Mouse (Mus musculus) erythroblast, embryonic 14.5 days (primary cell): Measurements from ENCODE around the gene Uqcrc2. TPM values are rescaled to one million over a fixed set of nuclear protein-coding genes. Genes with fewer than 3 reads are reported as not detected.

ENCODE experiments used
- H3K27me3 ChIP-seq: 2 replicates; pipeline ENCODE4 v1.6.1; 2012; ENCODE audit warnings: inconsistent platforms; ENCODE audit not compliant: control insufficient read depth
- H3K36me3 ChIP-seq: 2 replicates; pipeline ENCODE4 v1.6.1; 2012; ENCODE audit warnings: mild to moderate bottlenecking, inconsistent platforms; ENCODE audit not compliant: control insufficient read depth
- H3K4me1 ChIP-seq: 2 replicates; pipeline ENCODE4 v1.6.1; 2012; ENCODE audit warnings: inconsistent platforms; ENCODE audit not compliant: control insufficient read depth
- H3K4me3 ChIP-seq: replicated peaks from 2 replicates; pipeline ENCODE3; 2012; ENCODE audit warnings: moderate library complexity, mild to moderate bottlenecking, inconsistent platforms
- H3K9me3 ChIP-seq: 2 replicates; pipeline ENCODE4 v1.6.1; 2012; ENCODE audit warnings: low read length, inconsistent platforms, mixed read lengths; ENCODE audit not compliant: control insufficient read depth
- GATA1 ChIP-seq: IDR thresholded peaks from 2 replicates; pipeline ENCODE4 v1.6.1; 2012; ENCODE audit warnings: low read length, inconsistent platforms, mixed read lengths
- TAL1 ChIP-seq: IDR thresholded peaks from 3 replicates; pipeline ENCODE4 v1.6.1; 2012; ENCODE audit warnings: low read length, inconsistent platforms, mixed read lengths
- polyA plus RNA-seq: library from polyadenylated mRNA; stranded (reverse); fragments of >175 nt; gene quantifications from 2 replicates; pipeline ENCODE4 v1.2.3, GENCODE M21; 2012

Uqcrc2 gene
- polyA plus RNA-seq, 1 experiment, result 1.3 TPM

DNA sequence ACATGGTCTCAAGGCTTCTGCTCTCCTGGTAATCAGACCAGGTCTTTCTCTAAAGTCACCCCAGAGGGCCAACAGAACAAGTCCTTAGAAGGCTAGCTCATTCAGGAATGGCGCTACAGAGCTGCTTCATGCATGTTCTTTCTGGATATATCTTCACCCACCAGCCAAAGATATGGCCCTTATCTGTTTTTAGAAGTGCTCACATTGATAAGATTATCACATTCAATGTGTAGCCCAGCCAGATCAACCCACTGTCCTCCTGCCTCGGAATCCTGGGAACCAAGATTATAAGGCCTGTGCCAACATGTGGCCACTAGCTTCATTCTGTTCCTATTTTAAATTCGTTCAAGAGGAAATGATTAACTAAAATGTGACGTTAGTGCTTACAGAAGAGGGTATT lies 47.0 kb downstream of the Uqcrc2 start:
- TF ChIP-seq TAL1 (no peak), GATA1 (no peak)
- Histone ChIP-seq H3K27me3 (no peaks in the 10 kb centered on the region), H3K36me3 (no peaks in the 10 kb centered on the region; the same call in 1 of the 2 replicates), H3K4me3 (no peak overlapping the region), H3K9me3 (no peaks in the 10 kb centered on the region), H3K4me1 (peaks cover 49% of the 10 kb centered on the region)

DNA sequence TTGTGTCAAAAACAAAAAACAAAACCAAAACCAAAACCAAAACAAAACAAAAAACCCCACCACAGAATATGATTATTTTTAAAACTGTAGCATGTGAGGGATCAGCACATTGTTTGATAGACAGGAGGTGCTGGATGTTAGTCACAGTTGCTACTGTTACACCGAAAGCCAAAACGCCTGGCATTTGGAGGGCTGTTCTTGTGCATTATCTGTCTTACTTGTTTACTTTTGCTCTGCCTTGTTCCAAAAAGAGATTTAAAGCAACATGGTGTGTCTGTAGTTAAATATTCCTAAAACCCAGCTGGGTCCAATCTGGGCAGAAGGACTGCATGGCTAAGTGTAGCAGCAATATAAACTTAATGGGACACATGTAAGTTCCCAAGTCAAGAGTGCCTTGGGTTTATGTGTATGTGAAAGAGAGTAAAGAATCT lies 49.8 kb downstream of the Uqcrc2 start:
- Histone ChIP-seq H3K9me3 (no peaks in the 10 kb centered on the region), H3K4me1 (peaks cover 29% of the 10 kb centered on the region), H3K4me3 (no peak overlapping the region), H3K36me3 (peaks cover 3% of the 10 kb centered on the region), H3K27me3 (no peaks in the 10 kb centered on the region)
- no peak for TF ChIP-seq GATA1
- TF ChIP-seq TAL1, result no peak

DNA sequence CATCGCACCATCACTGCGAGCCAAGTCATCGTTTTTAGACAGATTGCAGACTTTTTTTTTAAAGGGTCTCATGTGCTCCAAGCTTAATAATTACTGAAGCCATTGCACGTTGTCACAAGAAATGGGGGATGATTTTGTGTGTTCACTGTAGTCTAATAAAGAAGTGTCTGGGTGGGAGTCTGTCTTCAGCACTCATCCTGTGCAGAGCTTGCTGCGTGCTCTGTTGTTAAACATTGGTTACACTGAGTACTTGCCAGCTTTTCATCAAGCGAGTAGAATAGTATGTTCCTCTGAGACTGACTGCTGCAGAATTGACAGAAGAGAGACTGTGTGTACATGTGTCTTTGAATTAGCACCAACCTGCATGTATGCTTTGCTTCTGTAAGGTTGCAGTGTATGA lies 50.3 kb downstream of the Uqcrc2 start:
- TF ChIP-seq TAL1 (no peak), GATA1 (no peak)
- H3K4me1 ChIP-seq, result peaks cover 24% of the 10 kb centered on the region
- H3K36me3 ChIP-seq, result peaks cover 7% of the 10 kb centered on the region
- H3K4me3 ChIP-seq, result no peak overlapping the region
- H3K9me3 ChIP-seq, result no peaks in the 10 kb centered on the region
- no peaks in the 10 kb centered on the region for H3K27me3 ChIP-seq

DNA sequence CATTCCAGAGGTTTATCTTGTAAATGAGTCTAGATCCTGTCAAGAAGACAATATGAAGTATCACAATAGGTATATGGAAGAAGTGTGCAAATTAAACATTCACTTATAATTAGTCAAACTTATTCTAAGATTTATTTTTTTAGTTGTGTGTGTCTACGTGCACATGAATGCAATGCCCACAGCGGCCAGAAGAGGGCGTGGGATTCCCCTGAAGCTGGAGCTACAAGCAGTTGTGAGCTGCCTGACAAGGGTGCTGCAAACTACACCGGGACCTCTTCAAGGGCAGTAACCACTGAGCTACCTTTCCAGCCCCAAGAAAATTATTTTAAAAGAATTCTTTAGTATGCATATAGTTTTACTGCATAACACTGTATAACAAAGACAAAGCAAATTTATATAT lies 55.7 kb downstream of the Uqcrc2 start:
- no peaks in the 10 kb centered on the region for H3K9me3 ChIP-seq
- H3K27me3 ChIP-seq, result no peaks in the 10 kb centered on the region
- TF ChIP-seq GATA1 (no peak), TAL1 (no peak)
- H3K36me3 ChIP-seq, result peaks cover 25% of the 10 kb centered on the region
- peaks cover 6% of the 10 kb centered on the region for H3K4me1 ChIP-seq
- H3K4me3 ChIP-seq, result no peak overlapping the region

DNA sequence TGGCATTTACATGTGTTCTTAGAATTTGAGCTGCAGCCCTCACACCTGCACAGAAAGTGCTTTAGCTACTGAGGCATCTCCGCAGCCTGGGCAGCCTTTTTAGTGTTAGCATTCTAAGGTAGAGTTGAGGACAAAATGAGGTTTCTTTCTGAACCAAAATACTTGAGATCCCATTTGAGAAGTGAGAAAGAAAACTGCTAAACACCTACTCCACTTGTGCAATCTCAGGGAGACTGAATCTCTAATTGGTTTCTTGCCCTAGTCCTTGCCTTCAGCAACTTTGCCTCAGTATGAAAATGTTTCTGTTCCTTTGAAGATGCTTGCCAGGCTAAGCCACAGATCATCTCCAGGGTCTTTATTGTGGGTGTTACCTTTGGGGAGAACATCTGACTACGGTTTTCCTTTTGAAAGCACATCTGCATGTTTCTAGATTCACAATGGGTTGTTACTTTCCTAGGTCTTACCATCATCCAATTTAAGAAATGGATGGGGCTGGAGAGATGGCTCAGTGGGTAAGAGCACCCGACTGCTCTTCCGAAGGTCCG lies 58.9 kb downstream of the Uqcrc2 start:
- Histone ChIP-seq H3K4me1 (peaks cover 17% of the 10 kb centered on the region), H3K36me3 (peaks cover 33% of the 10 kb centered on the region), H3K9me3 (no peaks in the 10 kb centered on the region), H3K27me3 (no peaks in the 10 kb centered on the region), H3K4me3 (no peak overlapping the region)
- TF ChIP-seq GATA1, result no peak
- no peak for TF ChIP-seq TAL1

DNA sequence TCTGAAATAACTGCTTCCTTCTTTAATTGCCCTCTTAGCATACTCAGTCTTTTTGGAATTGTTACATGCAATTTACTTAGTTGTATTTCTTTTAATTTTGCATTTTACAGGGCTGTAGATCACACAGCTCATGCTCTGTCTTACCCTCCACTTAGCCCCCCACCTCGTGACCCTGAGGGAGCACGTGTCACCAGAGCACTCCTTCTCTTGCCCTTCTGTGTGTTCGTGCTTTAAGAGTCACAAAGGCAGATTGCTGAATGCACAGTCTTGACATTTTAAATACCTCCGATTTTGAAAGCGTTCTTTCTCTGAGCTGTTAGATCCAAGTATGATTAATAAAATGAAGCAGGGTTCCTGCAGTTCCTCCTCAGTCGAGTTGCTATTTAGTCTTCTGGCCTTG lies 60.2 kb downstream of the Uqcrc2 start:
- Histone ChIP-seq H3K4me3 (no peak overlapping the region), H3K4me1 (peaks cover 24% of the 10 kb centered on the region), H3K27me3 (no peaks in the 10 kb centered on the region), H3K9me3 (no peaks in the 10 kb centered on the region), H3K36me3 (peaks cover 27% of the 10 kb centered on the region)
- TF ChIP-seq GATA1, result no peak
- TF ChIP-seq TAL1, result no peak

DNA sequence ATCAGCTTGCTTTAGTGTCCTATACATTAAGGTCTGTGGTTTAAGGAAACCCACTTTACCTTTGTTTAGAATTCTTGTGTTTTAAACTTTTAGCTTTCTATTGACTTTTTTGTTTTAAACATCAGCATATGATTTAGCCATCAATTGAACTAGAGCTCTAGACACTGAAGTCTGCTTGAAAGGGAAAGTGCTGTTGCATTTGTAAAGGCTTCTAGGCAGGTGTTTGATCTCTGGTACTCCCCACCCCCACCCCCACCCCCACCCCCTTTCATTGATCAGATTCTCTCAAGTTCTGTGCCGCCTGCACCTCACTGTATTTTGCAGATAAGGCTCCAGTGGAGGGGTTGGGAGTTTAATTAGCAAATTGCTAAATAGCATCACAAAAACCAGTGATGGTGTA lies 60.7 kb downstream of the Uqcrc2 start:
- TF ChIP-seq TAL1, result no peak
- TF ChIP-seq GATA1, result no peak
- Histone ChIP-seq H3K4me3 (no peak overlapping the region), H3K36me3 (peaks cover 23% of the 10 kb centered on the region), H3K4me1 (peaks cover 24% of the 10 kb centered on the region), H3K27me3 (no peaks in the 10 kb centered on the region), H3K9me3 (no peaks in the 10 kb centered on the region)

DNA sequence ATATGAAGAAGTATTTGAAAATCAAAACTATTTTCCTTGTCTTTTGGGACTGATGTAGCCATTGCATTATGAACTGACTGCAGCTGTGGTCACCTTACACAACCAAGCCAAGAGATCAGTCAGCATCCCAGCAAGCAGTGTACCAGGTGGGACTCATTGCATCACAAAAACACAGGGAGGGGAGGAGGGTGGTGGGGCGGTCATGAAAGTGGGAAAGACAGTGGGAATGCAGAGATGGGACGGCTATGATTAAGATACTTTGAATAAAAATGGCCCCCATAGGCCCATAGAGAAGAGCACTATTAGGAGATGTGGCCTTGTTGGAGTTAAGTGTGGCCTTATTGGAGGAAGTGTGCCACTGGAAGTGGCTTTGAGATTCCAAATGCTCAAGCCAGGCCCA lies 61.4 kb downstream of the Uqcrc2 start:
- H3K4me1 ChIP-seq, result peaks cover 24% of the 10 kb centered on the region

DNA sequence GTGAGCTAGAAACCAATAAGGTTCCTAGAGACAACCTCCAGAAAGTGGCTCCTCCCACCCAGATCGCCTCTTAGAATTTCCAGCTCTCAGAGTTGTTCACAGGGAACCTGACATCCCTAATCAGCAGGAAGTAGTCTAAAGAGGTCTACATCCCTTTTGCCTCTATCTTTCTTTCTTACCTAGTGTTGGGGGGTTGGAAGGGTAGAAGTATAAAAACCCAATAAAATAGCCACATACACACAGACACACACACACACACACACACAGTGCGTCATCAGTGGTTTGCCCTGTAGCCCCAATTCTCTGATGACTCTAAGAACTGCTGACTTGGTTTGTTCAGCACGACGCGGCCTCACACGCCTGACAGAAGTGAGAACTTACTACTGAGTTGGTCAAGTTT lies 64.6 kb downstream of the Uqcrc2 start:
- Histone ChIP-seq H3K4me1 (peaks cover 24% of the 10 kb centered on the region), H3K9me3 (no peaks in the 10 kb centered on the region), H3K36me3 (peaks cover 8% of the 10 kb centered on the region), H3K4me3 (no peak overlapping the region), H3K27me3 (no peaks in the 10 kb centered on the region)
- TF ChIP-seq GATA1 (no peak), TAL1 (no peak)

More for the DNA sequence above, 61.4 kb downstream of the Uqcrc2 start:
- Histone ChIP-seq H3K9me3 (no peaks in the 10 kb centered on the region), H3K27me3 (no peaks in the 10 kb centered on the region), H3K36me3 (peaks cover 17% of the 10 kb centered on the region), H3K4me3 (no peak overlapping the region)
- TF ChIP-seq GATA1, result no peak
- no peak for TF ChIP-seq TAL1

DNA sequence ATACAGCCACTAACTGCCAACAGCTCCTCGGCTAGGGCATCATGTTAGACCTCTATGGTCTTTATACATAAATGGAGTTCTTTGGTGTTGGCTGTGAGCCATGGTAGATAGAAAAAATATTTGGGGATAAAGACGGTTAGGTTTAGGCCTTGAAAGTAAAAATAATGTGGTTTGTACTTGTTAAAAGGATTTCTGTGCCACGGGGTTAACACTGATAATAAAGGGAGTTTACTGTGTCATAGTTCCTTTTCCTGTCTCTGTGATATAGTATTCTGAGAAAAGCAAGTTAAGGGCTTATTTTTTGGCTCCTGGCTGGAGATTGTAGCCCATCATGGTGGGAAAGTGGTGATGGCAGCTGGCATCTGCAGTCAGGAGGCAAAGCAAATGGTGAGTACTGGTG lies 68.9 kb downstream of the Uqcrc2 start:
- H3K36me3 ChIP-seq, result no peaks in the 10 kb centered on the region; the same call in none of the 2 replicates
- H3K4me3 ChIP-seq, result no peak overlapping the region
- no peaks in the 10 kb centered on the region for H3K9me3 ChIP-seq
- H3K4me1 ChIP-seq, result peaks cover 9% of the 10 kb centered on the region; the same call in 1 of the 2 replicates
- no peak for TF ChIP-seq GATA1
- TF ChIP-seq TAL1, result no peak
- no peaks in the 10 kb centered on the region for H3K27me3 ChIP-seq

Other genes starting within 250 kb of the Uqcrc2 start
- gene Abca16, start 225.5 kb upstream of the Uqcrc2 start, polyA plus RNA-seq, result not detected in 2 replicates
- not detected in 2 replicates for gene Pdzd9, start 35.2 kb downstream of the Uqcrc2 start, polyA plus RNA-seq
- 2.9 and 4.6 TPM in 2 replicates for gene Mosmo, start 42.4 kb downstream of the Uqcrc2 start, polyA plus RNA-seq
- gene Vwa3a, start 104.1 kb downstream of the Uqcrc2 start, polyA plus RNA-seq, result 0.02 TPM in 1 of 2 replicates, not detected in the other
- not detected in 2 replicates for gene Gm5737, start 177.2 kb downstream of the Uqcrc2 start, polyA plus RNA-seq
- 24.6 and 28.0 TPM in 2 replicates for gene Eef2k, start 207.7 kb downstream of the Uqcrc2 start, polyA plus RNA-seq